Mouse (Mus musculus) 3T3-L1 (cell line): ENCODE measurements at regions not wholly inside any gene's neighbourhood (a gene's known extent, or its start where the extent isn't known, plus 50 kb on each side); places are given as distances from the start of the nearest gene placed in this dataset.

ENCODE experiments used
- DNase-seq: peaks from one replicate; pipeline ENCODE4 v3.0.0-alpha.2; 2015; ENCODE audit warnings: low read depth, low spot score

GRCm38 (mm10) chr5:98108394-98108793 lies 58.6 kb upstream of the Prdm8 start:
- DNase-seq, result peak; percentile 64

DNA sequence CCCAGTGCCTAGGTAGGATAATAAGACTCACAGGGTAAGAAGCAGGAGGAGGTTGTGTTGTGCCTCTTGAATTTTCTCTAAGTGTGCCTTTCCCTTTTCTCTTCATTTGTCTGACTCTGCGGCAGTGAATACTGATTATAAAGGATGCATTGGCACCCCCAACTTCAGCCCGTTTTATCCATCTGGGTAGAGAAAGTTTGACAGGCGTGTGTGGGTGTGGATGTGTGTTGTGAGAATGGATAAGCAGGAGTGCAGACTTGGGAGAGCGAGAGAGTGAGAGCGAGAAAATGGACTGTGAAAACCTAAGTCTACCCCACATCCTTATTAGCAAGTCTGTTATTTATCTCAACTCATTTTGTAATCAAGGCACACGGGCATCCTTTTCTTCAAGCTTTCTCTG lies 60.7 kb upstream of the Prdm8 start:
- DNase-seq, result no peak

DNA sequence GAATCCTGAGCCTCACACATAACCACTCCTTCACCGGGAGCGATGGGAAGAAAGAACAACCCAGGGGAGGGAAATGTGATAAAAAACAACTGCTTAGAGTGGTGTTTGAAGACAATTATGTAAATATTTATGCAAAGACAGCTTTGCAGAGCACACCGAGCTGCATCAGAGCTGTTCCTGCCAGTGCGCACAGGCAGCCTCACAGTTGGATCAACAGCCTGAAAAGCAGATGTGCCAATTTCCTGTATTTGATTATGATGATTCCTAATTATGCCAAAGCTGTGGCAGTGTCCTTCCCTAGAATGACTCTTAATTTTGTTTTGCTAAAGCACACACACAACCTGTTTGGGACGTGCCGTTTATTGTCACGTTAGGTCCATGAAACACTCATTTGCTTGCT lies 52.6 kb upstream of the Antxr2 start:
- DNase-seq, result no peak

DNA sequence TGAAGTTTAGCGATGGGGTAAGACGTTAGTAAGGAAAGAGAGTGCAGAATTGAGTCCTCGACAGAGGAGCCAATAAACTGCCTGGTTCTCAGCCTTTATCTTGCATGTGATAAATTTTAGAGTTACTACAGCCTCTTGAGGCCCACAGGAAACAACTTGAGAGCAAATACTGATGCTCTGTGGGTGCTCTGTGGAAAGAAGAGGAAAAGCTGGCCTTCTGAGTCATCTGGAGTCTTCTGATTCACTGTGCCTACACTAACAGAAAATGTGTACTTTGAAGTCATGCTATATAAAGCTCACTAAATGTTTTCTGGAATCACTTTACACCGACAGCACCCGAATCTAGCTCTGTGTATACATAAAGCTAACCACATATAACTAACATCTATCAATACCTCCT lies 50.4 kb upstream of the Antxr2 start:
- DNase-seq, result peak; percentile 33
